Mouse (Mus musculus) layer of hippocampus, adult 18-20 months (tissue): ENCODE data around the gene Zc3hc1. TPM values are rescaled to one million over a fixed set of nuclear protein-coding genes. Genes with fewer than 3 reads are reported as not detected.
"Not testable (repeated sequence)": the region's sequence is repeated elsewhere in the genome, so short reads cannot be mapped to it uniquely, and the experiment has no call there.

Experiments used
- DNase-seq, 2 experiments: peaks; one replicate each; pipeline ENCODE4 v3.0.0; 2022; ENCODE audit warnings: low spot score in 2 of 2
- long read RNA-seq: library from polyadenylated mRNA; stranded (forward); transcript quantifications from one replicate; pipeline ENCODE4 v2.0.0, GENCODE M21; 2021
- total RNA-seq, 2 experiments: library from RNA; stranded (reverse); gene quantifications; 2 replicates each; pipeline ENCODE4 v1.2.3; 2021

Gene Zc3hc1
- 10 to 100 TPM; 23.8 to 26.5 TPM for total RNA-seq
- long read RNA-seq, transcript Zc3hc1-201 (10 exons, 1,824 nt) = major isoform, 38 of 40 reads
- long read RNA-seq, partial matches to known transcripts = 0 of 40 reads
- long read RNA-seq, other reads (novel, unspliced or antisense) = 2 of 40 reads

DNA sequence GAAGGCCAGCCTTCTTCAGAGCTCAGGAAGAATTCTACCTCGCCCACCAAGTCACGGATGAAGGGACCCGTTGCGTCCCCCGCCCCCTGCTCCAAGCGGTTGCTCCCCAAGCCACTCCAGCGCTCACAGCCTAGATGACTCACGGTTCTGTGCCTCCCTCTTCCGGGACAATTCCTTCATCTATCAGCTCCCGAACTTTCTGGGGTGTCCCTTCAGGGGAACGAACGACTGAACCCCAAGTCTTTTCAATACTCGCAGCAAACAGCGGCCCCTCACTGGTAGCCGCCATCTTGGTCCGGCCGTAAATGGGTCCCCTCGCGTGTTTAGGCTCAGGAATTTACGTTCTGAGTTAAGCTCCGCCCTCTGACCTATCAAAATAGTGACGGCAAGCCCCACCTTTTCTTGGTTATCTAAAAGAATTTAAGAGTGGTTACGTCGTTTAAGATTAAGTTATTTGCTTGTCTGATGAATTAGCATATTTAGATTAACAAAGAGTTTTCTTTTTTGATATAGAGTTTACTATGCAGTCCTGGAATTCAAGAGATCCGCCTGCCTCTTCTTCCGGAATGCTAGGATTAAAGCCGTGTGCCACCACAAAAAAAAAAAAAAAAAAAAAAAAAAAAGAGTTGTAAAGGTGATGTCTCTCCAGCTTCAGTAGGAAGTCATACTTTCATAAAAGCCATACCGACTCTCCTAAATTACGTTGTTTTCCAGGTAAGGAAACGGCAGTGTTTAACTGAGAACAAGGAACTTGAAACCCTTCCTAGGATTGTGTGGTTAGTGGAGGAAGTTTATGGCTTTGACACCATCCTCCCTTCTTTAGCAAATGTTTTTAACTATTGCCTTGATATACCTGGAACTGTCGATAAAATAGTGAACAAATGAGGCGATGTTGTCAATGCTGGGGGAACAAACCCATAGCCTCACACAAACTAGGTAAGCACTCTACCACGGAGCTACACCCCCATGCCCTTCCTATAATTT lies at the start of gene Zc3hc1:
Gene Zc3hc1, minus strand, starts transcription at position 315 of the 984 bp plus-strand sequence.
- peak; percentile 76 to 89 for DNase-seq

DNA sequence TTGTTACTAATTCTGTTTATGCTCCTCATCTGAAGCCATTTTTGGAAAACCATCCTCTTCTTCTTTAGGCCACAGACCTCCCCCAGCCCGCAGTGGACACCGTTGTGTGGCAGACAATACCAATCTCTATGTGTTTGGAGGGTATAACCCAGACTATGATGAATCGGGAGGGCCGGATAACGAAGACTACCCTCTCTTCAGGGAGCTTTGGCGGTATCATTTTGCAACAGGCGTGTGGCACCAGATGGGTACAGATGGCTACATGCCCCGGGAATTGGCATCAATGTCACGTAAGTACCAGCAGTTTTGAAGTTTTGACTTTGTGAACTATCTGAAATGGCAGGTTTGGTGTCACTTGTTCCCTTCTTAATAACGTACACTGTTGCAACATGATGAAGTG lies 48.7 kb upstream of the Zc3hc1 start:
- peak in 1 of 2 experiments; percentile 41 for DNase-seq

DNA sequence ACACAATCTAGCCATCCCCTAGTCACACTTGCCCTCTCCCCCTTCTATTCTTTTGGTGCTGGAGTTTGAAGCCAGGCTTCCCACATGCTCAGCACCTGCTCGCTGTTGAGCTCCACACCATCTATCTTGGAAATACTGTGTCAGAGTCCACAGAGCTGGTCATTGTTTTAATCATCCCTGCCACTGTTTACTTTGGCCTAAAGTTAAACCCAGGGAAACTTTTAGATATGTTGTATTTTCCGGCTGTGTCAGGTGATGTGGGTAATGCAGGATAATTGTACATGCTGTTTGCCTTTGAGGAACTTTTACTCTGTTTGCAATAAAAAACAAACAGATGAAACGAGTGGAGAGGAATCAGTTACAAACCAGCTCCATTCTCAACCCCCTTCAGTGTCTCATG lies 46.2 kb upstream of the Zc3hc1 start:
- no peak for DNase-seq

DNA sequence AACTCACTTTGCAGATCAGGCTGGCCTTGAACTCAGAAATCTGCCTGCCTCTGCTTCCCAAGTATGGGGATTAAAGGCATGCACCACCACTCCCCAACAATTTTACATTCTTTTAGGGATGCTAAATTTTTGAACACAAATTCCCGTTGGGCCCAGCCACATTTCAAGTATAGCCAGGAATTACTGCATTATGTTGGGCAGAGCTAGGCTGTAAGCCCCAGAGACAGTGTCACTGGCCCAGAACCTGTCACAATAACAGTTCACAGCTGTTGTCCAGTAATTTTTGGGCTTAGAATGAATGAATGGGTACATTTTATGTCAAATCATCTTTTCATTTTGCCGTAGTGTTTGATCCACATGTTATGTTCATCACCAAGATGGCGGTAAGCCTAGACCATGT lies 45.6 kb upstream of the Zc3hc1 start:
- no peak for DNase-seq

DNA sequence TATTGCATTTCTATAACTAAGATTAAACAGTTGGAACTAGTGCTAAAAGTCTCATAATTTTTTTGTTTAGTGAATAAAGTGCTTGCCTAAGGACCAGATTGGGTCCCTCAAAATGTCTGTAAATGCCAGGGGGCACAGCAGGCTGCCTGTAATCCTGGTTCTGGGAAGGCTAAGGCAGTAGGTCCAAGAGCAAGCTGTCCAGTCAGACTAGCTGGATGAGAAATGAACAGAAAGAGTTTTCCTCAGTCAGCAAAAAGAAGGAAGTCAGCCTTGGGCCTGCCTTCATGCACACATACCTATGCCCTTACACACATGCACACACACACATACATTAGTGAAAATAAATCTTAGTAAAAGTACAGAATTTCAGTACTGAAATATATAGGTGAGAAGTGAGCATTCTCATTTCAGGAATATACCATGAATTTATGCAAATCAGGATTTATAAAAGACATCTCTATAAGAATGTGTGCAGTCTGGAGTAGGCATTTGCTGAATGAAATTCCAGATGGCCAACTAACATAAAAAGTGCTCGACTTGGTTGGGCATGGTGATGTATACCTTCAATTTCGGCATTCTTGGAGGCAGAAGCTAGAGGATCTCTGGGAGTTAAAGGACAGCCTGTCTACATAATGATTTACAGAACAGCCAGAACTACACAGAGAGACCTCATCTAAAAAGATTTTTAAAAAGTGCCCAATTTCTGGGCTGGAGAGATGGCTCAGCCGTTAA lies 41.8 kb upstream of the Zc3hc1 start:
- DNase-seq = no peak

DNA sequence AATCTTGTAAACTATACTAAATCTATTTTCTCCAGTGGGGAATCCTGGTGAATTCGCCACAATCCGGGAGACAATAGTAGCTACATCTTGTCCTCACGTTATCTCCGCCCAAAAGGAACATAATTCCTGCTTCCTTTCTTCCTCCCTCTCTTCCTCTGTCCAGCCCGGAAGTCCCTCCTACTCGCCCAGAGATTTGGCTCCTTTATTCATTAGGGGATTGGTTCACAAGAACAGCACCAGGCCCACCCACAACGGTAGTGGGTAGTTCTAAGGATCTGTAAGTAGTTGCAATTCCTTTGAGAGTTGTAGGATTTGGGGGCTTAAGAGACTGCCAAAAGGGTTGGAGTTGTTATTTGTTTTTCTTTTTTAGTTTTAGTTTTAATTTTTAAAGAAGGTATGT lies 26.0 kb upstream of the Zc3hc1 start:
- DNase-seq = no peak

DNA sequence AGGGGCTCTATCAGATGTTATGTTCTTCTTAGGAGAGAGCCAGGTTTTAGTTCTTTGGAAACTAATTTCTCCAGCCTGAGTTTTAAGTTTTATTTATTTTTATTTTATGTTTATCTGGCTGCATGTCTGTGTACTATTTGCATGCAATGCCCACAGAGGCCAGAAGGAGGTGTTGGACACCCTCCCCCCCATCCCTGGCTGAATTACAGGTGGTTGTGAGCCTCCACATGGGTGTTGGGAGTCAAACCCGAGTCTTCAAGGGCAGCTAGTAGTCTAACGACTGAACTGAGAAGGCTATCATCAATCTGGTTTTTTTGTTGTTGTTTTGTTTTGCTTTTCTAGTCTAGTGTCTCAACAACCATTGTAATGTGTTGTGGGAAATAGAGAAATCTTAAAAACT lies 25.3 kb upstream of the Zc3hc1 start:
- DNase-seq = no peak

DNA sequence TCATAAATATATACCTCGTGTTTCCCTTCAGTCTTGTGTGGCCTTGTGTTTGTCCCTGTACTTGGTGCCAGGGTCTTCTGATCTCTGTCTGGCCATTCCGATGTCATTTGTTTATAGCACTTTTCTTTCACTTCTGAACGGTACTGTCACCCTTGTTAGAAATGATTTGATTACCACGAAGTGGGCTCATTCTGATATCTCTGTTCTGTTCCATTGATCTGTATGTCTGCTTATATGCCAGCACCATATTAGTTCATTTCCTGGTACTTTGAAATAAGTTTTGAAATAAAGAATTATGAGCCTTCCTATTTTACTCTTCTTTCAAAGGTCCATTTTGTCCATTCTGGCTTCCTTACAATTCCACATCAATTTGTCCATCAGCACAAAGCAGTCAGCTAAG lies 20.5 kb upstream of the Zc3hc1 start:
- no peak for DNase-seq

DNA sequence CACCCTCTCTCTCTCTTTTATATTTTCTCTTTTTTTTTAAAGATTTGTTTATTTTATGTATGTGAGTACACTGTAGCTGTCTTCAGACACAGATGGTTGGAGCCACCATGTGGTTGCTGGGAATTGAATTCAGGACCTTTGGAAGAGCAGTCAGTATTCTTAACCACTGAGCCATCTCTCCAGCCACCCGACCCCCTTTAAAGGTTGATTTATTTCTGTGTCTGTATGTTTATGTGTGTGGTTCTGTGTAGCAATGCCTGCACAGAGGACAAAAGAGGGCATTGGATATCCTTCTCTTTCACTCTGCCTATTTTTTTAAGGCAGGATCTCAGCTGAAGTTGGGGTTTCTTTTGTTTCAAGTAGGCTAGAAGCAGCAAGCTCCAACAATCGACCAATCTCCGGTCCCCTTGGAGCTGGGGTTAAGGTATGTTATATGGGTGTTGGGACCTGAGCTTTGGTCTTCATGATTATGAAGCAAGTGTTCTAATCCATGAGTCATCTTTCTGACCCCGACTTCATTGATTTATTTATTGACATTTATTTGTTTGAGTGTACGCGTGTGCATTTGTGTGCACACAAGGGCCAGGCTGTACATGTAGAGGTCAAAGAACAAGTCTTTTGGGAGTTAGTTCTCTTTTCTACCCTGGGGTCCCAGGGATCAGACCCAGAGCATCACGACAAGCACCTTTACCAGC lies 18.7 kb upstream of the Zc3hc1 start:
- no peak for DNase-seq

DNA sequence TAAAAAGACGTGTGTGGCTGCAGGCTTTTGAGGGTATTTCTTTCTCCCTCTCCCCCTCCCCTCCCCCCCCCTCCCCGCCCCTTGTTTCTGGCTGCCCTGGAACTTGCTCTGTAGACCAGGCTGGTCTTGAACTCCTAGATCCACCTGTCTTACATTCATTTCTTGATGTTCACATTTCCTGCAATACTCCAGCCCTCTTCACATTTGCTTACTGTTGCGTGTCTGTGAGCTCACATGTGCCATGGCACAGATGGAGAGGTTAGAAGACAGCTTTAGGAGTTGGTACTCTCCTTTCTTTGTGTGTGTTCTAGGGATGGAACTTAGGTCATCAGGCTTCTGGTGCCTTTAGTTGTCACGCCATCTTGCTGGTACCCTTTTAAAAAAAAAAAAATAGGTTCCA lies 17.4 kb upstream of the Zc3hc1 start:
- DNase-seq = no peak

DNA sequence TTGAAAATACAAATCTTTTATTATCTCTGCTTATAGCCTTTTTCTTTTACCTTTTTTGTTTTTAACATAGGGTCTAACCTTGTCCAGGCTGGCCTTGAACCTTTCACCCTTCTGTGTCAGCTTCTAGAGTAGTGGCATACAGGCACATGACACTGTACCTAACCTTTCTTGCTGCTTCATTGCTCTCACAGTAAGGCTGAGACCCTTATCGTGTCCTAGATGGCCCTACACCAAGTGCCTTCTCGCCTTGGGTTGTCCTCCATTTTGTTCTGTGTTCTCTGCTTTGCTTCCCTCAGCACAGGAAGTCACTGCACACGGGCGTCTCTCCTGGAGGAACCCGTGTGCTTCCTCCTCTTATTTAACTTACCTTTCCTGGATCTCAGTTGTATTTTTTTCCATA lies 13.8 kb upstream of the Zc3hc1 start:
- no peak for DNase-seq

DNA sequence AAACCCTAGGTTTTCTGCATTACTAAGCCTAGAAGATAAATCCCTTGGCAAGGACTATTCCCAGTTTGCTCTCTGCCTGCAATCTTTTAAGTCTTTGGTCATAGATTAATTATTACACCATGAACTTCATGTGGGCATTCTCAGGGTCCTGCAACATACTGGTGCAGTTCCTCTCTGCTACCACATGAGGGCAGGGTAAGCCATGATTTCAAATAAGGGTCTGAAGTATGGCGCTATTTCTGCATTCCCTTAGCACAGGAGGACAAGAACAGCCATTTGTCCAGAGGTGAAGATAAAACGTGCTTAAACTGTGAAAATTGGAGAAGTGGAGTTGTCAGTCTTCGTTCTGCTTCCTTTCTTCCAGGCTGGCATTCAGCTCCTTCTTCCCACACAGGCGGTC lies 12.6 kb upstream of the Zc3hc1 start:
- DNase-seq = peak; percentile 43 to 87

DNA sequence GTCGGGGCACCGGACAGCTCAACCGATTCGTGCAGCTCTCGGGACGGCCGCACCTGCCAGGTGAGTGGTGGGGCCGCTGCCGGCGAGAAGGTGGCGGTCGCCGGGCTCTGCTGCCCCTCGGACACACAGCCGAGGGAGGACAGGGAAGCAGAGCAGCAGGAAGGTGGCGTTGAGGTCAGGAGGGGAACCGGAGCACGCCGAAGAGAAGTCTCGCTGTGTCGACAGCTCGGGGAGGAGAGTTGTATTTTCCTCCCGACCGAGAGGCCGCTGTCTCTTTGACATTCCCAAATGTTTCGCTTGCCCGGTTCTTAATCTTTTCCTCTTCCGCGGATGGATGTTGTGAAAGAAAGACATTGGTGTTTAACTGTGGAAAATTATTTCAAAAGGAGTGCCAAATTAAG lies 11.3 kb upstream of the Zc3hc1 start:
- no peak for DNase-seq

DNA sequence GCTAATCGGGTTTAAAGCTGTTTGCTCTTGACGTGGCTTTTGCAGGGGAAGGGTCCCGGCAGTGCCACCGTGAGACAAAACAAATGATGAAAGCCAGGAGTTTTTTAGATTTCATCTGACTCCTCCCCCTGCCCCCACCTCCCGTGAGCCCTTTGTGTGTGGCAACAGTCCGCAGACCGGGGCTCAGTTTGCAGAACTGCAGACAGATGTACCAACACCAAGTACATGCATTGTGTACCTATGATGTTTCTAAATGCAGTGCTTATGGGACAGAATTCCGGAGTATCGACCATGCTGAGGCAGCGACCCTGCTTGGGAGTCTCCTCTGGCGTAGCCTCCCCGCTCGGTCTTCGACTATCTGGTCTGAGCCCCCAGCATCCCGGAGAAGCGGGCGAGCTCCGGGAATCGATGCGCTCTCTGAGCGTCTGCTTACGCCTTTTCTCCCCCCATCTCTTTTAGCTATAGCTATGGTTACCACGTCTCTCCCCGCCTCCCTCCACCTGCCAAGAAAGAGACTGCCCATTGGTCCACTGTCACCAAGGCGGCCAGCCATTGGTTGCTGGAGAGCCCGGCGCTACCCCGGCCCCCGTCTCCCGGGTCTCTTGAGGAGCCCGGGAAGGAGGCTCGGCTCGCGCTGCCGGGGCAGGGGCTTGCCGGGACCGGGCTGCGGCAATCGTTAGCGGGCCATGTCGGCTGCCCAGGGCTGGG lies 10.6 kb upstream of the Zc3hc1 start, which contains the start of gene Klhdc10:
Gene Klhdc10, plus strand, starts transcription at position 561 of the 708 bp plus-strand sequence.
- DNase-seq = peak; percentile 100

DNA sequence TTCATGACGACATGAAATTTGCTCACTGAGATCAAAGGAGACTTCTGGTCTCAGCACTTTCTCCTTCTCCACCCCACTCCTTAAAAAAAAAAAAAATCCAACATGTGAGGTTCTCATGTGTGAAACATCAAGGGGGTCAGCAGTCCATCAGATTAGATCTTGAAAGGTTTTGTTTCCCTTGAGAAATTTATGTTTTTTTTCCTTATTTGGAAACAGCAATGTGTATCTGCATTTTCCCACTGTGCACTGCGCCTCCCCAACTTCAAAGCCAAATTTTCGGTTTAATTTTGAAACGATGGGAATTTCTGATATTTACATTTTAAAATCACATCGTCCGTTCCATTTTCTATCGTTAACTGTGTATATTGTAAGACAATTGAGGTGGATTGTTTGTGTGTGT lies 9.9 kb upstream of the Zc3hc1 start:
- DNase-seq = peak in 1 of 2 experiments; percentile 22

DNA sequence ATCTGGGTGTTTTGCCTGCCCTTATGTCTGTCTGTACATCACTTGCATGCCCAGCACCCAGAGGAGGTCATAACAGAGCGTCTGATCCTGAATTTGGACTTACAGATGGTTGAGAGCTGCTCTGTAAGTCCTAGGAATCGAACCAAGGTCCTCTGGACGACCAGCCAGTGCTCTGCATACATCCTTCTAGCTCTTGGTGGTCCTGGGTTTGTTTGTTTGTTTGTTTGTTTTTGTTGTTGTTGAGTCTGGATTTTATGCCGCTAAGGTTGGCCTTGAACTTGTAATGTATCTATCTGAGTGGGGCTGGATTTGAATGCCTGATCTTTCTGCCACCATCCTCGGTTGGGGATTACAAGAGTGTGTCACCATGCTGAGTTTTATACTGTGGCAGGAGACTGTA lies 9.3 kb upstream of the Zc3hc1 start:
- no peak for DNase-seq

DNA sequence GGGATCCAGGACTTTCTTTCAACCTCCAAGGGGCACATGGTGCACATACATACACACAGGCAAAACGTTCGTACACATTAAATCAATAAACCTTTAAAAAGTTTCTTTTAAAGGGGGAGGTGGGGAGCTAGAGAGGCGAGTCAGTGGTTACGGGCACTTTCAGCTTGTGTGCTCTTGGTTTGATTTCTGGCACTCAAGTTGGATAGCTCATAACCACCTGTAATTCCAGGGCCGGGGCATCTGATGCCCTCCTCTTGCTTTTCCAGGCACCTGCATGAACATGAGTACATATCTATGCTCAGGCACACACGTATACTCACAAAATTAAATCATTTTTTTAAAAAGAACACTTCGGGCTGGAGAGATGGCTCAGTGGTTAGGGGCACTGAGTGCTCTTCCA lies 1.2 kb upstream of the Zc3hc1 start:
- no peak for DNase-seq

DNA sequence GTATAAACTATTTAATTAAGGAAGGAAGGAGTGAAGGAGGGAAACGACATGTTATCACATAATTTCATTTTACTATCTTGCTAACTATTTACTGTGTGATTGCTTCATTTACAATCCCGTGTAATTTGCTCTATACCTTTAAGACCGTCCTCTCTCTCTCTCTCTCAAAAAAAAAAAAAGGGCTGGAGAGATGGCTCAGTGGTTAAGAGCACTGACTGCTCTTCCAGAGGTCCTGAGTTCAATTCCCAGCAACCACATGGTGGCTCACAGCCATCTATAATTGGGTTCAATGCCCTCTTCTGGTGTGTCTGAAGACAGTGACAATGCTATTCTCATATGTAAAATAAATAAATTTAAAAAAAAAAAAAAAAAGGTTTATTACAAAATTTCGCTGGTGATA lies 557 bp downstream of the Zc3hc1 start:
- DNase-seq = not testable (repeated sequence)

DNA sequence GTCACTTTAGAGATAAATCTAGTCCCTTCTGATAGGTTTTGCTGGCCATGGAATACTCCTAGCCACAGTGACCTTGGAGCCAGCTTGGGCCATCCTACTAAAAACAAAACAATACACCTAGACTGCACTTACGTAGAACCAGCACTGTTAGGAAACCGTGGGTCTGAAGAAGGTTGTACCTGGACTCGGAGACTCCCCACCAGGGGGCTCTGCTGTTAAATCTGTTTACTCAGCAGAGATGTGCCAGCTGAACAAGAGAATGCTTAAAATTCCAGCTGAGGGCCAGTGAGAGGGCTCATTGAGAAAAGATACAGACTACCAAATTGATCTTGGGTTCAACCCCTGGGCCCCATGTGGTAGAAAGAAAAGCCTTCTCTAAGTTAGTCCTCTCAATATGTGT lies 9.7 kb downstream of the Zc3hc1 start:
- no peak for DNase-seq

DNA sequence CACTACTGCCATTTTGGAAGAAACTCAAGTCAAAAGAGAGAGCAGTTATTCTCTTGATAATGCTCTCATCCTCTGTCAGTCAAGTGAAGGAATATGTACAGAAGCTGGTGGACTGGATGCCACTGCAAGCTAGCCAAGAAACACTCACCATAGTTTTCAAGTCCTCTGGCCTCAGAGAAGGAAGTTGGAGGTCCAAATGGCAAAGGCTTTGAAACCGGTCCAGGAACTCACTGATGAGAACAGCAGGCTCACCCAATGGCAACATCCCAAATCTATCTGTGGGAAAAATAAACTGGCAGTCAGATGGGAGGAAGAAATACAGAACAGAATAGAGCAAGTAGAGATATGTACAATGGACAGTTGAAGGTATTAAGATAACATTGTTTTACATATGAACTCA lies 15.0 kb downstream of the Zc3hc1 start:
- DNase-seq = peak in 1 of 2 experiments; percentile 25
